Mouse (Mus musculus) lung, adult 2 months (tissue): ENCODE data around the gene Spaca5. TPM values are rescaled to one million over a fixed set of nuclear protein-coding genes. Genes with fewer than 3 reads are reported as not detected.

Experiments used
- DNase-seq: peaks from one replicate; pipeline ENCODE4 v3.0.0; 2022
- H3K4me1 ChIP-seq: fragments of 200-500 bp; 2 replicates; pipeline ENCODE4 v1.6.1; 2011; ENCODE audit warnings: low read length; ENCODE audit not compliant: control insufficient read depth, insufficient read depth
- H3K4me3 ChIP-seq: fragments of 200-500 bp; replicated peaks from 2 replicates; pipeline ENCODE3; 2011; ENCODE audit warnings: low read depth, mild to moderate bottlenecking, control low read depth, low read length; ENCODE audit errors: extremely low read depth
- CTCF ChIP-seq: fragments of 200-500 bp; IDR thresholded peaks from 2 replicates; pipeline ENCODE4 v1.5.1; 2011; ENCODE audit warnings: mild to moderate bottlenecking, low read length, control low read depth; ENCODE audit not compliant: insufficient read depth
- POLR2A ChIP-seq: fragments of 200-500 bp; IDR thresholded peaks from 2 replicates; pipeline ENCODE4 v1.6.1; 2011; ENCODE audit warnings: low read depth, mild to moderate bottlenecking, control low read depth, low read length, borderline replicate concordance; ENCODE audit errors: extremely low read depth
- WGBS: fragments of 180-500 bp; shearing (Covaris S2); methylation state at CpG from one replicate; pipeline ENCODE4 v1.1.7; 2018; 5-methylcytosine and 5-hydroxymethylcytosine counted together
- polyA plus RNA-seq: library from polyadenylated mRNA; depleted of rRNA; stranded (reverse); fragments of >200 nt; gene quantifications from 2 replicates; pipeline ENCODE4 v1.2.3, GENCODE M21; 2012; rRNA removed

The Spaca5 gene
- not detected in 2 replicates for polyA plus RNA-seq

DNA sequence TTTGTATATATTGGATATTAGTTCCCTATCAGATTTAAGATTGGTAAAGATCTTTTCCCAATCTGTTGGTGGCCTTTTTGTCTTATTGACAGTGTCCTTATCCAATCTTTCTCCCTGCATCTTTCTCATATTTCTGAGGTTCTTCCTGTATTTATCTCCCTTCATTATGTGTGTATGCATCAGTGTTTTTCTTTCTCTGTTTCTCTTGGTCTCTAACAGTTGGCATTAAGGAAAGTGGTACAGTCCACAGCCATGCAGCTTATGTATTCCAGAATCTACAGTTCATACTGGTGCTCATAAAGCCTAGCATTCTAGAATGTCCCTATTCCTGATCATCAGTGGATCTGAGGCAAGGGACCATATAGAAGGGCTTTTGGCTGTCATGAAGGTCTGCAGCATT lies at the start of gene Spaca5:
Spaca5 (plus strand) TSS at position 301 of the 400 bp plus-strand sequence.
- DNase-seq = no peak
- Histone ChIP-seq H3K4me1 (no peaks in the 10 kb centered on the region), H3K4me3 (no peak within 1 kb of the TSS)
- TF ChIP-seq POLR2A = no peak
- TF ChIP-seq CTCF = no peak

- TF ChIP-seq POLR2A (no peak), CTCF (no peak)
- Histone ChIP-seq H3K4me1 (no peaks in the 10 kb centered on the region), H3K4me3 (peak overlapping the region; percentile 92)
- peak; percentile 2 for DNase-seq
- WGBS = 38% methylated on average over 9 of the region's 9 CpGs
Observed at GRCm38 (mm10) chrX:21061460-21061859, 6.7 kb upstream of the Spaca5 start.

DNA sequence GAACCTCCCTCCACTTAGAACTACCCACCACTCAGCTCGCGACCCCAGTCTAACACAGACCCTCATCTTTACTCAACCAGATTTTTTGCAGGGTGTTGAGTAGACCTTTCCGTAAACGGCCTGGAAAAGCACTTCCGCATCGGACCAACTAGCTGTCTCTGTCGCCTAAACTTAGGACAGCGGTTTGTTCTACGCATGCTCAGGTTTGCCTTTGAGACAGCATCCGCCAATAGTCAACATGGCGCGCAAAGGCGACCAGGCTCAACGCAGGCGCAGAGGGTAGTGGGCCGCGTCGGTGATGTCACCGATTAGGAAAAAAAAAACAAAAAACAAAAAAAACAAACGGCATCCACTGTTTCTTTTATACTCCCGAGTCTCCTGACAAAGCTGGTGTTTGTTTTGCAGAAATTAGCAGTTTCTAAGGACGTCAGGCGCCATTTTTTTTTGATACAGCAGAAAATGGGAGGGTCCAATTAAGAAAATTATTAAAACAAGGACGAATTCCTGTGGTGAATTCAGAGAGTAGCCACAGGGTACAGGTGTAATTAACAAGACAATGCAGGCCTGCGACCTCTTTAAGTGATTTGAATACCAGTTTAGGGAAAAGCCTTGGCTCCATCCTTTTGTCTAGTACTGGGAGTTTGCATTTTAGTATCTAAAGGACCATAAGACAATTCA lies 6.2 kb upstream of the Spaca5 start, which contains the start of gene Zfp182:
Zfp182 (minus strand) TSS at position 451 of the 678 bp plus-strand sequence.
- DNase-seq = peak; percentile 64
- Histone ChIP-seq H3K4me1 (no peaks in the 10 kb centered on the region), H3K4me3 (peak within 1 kb of the TSS; percentile 92)
- 27% methylated on average over 25 of the region's 25 CpGs for WGBS
- TF ChIP-seq CTCF = no peak
- peak; percentile 55; the same call in 1 of the 2 replicates for TF ChIP-seq POLR2A

DNA sequence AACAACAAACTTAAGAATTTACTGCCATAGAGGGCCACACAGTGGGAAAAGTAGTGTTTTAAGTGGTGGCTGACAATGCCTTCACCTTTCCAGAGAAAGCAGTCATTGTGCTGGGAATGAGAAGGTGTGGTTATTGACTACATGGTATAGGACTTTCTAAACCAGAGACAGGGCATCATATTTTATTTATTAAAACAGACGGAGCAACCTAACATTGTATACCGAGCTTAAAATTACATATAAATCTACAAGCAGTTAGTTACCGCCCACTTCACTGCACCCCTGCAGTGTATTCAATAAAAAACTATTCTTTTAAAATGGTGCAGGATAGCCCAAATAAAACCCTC lies 5.7 kb upstream of the Spaca5 start:
- Histone ChIP-seq H3K4me3 (no peak overlapping the region), H3K4me1 (no peaks in the 10 kb centered on the region)
- DNase-seq = no peak
- TF ChIP-seq POLR2A (no peak), CTCF (no peak)
- WGBS = 74% methylated on average over 3 of the region's 3 CpGs

GRCm38 (mm10) chrX:21088645-21088982 lies 20.4 kb downstream of the Spaca5 start:
- WGBS = 38% methylated on average over 6 of the region's 6 CpGs
- peak overlapping the region; percentile 81 for H3K4me3 ChIP-seq
- no peak for DNase-seq
- TF ChIP-seq POLR2A (no peak), CTCF (no peak)
- no peaks in the 10 kb centered on the region for H3K4me1 ChIP-seq

DNA sequence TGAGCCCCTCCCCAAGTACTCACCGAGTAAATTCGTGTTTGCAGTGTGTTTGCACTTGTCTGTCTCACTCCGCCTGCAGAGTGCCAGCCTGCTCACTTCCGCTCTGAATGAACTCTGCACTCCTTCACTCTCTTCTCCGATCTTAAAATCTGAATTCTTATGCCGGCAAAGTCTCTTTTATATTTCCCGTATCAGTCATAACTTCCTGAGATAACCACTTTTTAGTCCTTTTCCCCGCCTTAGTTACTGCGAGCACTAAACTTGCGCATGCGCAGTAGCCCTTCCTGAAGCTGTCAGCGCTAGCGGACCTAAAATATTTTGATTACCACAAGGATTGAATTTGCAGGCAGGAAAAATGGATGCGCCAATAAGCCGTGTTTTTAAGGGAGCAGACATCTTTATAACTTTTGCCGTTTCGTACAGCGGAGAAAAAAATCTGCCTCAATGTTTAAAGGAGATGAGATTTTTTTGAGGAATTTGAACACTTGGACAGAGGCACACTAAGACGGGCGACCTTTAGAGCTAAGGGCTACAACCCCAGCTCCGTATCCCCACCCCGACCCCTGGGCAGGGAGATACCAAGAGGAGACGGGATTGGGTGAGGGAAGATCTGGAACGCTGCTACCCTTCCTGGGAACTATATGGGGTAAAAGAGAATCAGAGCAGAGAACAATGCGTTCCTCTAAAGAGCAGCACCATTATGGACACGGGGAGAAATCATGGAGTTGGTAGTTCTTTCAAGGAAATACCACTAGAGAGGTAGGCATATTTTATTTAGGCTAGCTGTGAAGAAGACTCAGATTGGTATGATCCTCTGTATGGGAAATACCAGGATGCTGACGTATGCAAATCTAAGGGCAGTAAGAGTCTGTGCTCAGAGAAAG lies 21.0 kb downstream of the Spaca5 start, which contains the start of gene Zfp300:
Zfp300 (minus strand) TSS at position 545 of the 884 bp plus-strand sequence.
- 26% methylated on average over 27 of the region's 27 CpGs for WGBS
- Histone ChIP-seq H3K4me1 (no peaks in the 10 kb centered on the region), H3K4me3 (peak within 1 kb of the TSS; percentile 81)
- peak; percentile 21 for DNase-seq
- TF ChIP-seq CTCF (no peak), POLR2A (no peak)

- peak overlapping the region; percentile 81 for H3K4me3 ChIP-seq
- TF ChIP-seq POLR2A (no peak), CTCF (no peak)
- no peaks in the 10 kb centered on the region for H3K4me1 ChIP-seq
- WGBS = 47% methylated on average over 7 of the region's 7 CpGs
- DNase-seq = peak; percentile 2
Observed at GRCm38 (mm10) chrX:21089867-21090239, 21.6 kb downstream of the Spaca5 start.

- no peak for DNase-seq
- 78% methylated on average over 4 of the region's 4 CpGs for WGBS
- TF ChIP-seq POLR2A = no peak
- no peak for TF ChIP-seq CTCF
- H3K4me1 ChIP-seq = no peaks in the 10 kb centered on the region
- H3K4me3 ChIP-seq = no peak within 1 kb of the TSS
Observed at GRCm38 (mm10) chrX:21115520-21115919, 47.3 kb downstream of the Spaca5 start, which contains the start of gene Ssxa1. Ssxa1 (plus strand) TSS chrX:21115820.

Other genes starting within 250 kb of the Spaca5 start
- gene Timp1, start 198.2 kb upstream of the Spaca5 start, polyA plus RNA-seq = 14.6 and 15.3 TPM in 2 replicates
- gene Syn1, start 147.4 kb upstream of the Spaca5 start, polyA plus RNA-seq = 1.1 and 1.2 TPM in 2 replicates
- gene Cfp, start 136.9 kb upstream of the Spaca5 start, polyA plus RNA-seq = 27.1 and 33.1 TPM in 2 replicates
- 11.5 and 13.5 TPM in 2 replicates for gene Elk1, start 117.8 kb upstream of the Spaca5 start, polyA plus RNA-seq
- 10.4 and 13.9 TPM in 2 replicates for gene Uxt, start 106.4 kb upstream of the Spaca5 start, polyA plus RNA-seq
- 0.86 and 1.3 TPM in 2 replicates for gene Zfp182, start 6.1 kb upstream of the Spaca5 start, polyA plus RNA-seq
- gene Zfp300, start 21.1 kb downstream of the Spaca5 start, polyA plus RNA-seq = 0.14 and 0.24 TPM in 2 replicates
- gene Ssxa1, start 47.4 kb downstream of the Spaca5 start, polyA plus RNA-seq = not detected in 2 replicates
- not detected in 2 replicates for gene Gm21876, start 107.2 kb downstream of the Spaca5 start, polyA plus RNA-seq